Mouse (Mus musculus): ENCODE measurements at regions not wholly inside any gene's neighbourhood (a gene's known extent, or its start where the extent isn't known, plus 50 kb on each side); places are given as distances from the start of the nearest gene placed in this dataset.

DNA sequence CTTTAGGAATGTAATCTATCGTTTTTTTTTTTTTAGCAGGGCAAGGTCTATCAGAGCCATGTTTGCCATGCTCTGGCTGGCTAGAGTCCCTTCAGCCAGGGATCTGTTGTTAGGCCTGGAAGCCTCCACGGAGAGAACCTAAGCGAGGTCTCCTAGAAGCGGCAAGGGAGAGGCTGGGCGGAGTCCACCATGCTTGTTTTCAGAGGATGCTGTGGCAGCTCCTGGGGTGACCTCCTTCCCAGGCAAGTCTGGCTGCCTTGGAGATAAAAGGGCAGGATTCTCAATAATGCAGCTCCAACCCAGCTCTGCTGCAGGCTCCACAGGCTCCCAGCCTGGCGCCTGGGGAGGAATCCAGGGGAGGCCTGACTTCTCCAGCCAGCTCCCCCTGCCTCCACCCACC lies 86.2 kb upstream of the Csf3r start:
- DNase-seq (ENCODE audit: low spot score), result no peak

DNA sequence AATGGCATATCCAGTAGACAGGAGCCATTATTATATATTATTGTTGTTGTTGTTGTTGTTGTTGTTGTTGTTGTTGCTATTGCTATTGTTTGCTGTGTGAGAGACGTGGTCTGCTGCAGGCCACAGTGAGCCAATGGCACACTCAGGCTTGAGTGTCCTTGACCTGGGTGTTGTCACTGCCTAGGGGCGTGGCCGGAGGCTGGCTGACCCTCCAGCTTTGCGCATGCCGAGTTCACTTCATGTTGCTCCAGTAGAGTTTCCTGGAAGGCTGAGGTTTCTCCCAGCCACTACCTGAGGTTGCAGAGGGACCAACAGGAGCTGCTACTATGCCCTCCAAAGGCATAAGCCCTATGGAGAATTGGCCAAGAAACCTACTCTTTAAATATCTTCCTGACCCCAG lies 83.1 kb upstream of the Csf3r start:
- DNase-seq (ENCODE audit: low spot score), result no peak

DNA sequence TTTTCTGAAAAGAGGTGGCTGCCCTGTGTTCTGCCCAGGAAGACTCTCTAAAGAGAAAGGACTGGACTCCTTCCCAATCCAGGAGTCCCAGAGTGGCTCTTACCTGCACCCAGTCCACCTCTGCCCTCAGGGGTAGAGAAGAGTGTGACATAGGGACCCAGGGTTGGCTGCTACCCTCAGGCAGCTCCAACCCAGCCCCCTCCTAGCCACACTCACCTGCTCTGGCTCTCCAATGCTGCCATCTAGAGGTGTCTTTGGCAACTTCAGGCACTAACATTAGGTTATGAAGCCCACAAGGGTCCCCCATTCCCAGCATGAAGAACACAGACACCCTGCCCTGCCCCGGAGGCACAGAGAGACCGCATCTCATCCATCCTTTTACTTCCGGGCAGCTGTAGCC lies 82.4 kb upstream of the Csf3r start:
- no peak for DNase-seq (ENCODE audit: low spot score)

DNA sequence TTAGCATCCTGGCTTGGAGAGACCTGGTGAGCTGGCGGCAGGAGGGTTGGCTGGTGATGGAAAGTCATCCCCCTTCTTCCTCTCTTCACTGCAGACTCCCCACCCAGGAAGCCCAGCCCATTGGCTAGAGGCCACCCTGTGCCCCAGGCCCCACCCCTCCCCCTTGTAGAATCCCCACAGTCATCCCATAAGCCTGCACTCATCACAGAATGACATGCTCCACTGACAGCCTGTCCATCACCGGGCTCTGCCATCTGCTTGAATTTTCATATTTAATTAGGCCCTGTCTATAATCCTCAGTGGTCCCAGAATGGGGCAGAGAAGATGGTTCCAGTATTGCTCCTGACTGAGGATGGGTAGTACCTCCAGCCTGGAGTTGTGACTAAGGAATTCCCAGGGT lies 79.3 kb upstream of the Csf3r start:
- no peak for DNase-seq (ENCODE audit: low spot score)

DNA sequence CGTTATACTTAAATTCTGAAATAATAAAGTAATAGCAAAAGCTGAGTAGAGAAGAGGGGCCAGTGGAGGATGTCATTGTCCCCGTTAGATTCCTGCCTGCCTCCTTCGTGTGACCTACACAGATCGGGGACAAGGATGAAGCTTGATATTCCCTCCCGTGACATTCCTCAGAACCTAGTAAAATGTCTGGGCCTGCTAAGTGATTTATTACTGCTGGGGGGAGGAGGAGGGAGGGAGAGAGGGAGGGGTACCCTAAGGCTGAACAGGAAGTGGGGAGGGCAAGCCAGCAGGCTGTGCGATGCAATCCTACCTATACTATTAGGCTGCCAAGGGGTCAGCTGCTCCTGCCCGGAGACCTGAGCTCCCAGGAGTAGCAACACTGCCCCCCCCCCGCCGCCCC lies 64.9 kb upstream of the Csf3r start:
- DNase-seq (ENCODE audit: low spot score), result no peak

DNA sequence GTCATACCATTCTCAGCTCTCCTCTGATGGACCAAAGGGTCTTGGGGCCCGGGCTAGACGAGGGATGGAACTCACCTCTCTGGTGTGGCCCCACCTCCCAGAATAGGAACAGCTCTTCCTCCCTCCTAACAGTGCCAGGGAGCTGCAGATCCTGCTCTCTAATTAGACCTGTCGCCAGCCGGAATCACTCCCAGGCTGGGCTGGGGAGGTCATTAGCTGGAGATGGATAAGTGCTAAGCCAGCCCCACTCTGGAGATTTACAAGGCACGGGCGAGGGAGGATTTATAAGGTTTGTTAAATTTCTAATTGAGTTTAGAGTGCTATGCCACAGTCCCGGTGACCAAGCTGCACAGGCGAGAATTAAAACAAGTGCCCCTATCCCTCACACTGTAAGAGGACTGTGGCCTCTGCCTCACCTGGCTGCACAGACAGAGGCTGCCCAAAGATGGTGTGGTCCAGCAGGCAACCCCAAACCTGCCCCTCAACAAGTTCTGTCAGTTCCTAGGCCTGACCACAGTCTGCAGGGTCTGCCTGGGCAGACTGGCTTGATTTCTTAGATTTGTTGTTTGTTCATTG lies 63.6 kb upstream of the Csf3r start:
- DNase-seq (ENCODE audit: low spot score), result no peak

DNA sequence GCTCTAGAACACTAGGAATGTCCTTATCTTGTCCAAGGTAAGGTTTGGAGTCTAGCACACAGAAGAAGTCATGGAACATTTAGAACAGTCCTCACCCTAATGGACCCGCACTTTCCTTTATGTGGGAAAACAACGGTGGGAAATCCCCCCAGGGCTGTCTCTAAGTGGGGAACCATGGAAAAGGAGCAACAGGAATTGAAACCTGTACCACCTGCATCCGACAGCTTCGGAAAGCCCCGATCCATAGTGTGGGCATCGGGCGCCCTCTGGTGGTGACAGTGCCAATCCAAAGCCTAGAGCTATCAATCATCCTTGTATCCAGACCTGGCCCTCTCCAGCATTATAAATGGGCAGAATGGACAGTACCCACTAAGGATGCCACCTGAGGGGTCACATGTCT lies 61.7 kb upstream of the Csf3r start:
- DNase-seq (ENCODE audit: low spot score), result peak; percentile 45
